In genomic region chr9:13574059-13574458, GRCm38 (mm10) we compare ENCODE assay signal across 10 mouse cellular contexts.
DNase-seq lines count a peak whose midpoint lies in the region; ATAC-seq and TF ChIP-seq lines count a peak whose summit lies in the region.
"Had no signal": no experiment of that assay in that cellular context is flagged by ENCODE, and none has a peak within 500 bp of the region (broad histone marks: within the 10 kb centered on the region; RNA-seq: fewer than 3 reads in every experiment).

No protein-coding gene starts in this region.

- H3K9ac ChIP-seq in heart, embryonic 13.5 days: no peak overlapping the region
- no peak overlapping the region for H3K9ac ChIP-seq in kidney, postnatal 0 days (ENCODE audit: low read depth, low read length)
- no peak overlapping the region for H3K9ac ChIP-seq in forebrain, embryonic 11.5 days (ENCODE audit: low read length)

- H3K9me3 ChIP-seq in G1E (replicated peaks): peaks cover 3% of the 10 kb centered on the region
- no peaks in the 10 kb centered on the region for H3K9me3 ChIP-seq in heart, embryonic 13.5 days
- no peaks in the 10 kb centered on the region for H3K9me3 ChIP-seq in kidney, postnatal 0 days (replicated peaks; ENCODE audit: low read length)
- no peaks in the 10 kb centered on the region; the same call in 1 of the 2 replicates for H3K9me3 ChIP-seq in forebrain, embryonic 11.5 days (ENCODE audit: control insufficient read depth, low read length)

- H3K36me3 ChIP-seq in G1E (replicated peaks): no peaks in the 10 kb centered on the region
- peaks cover 13% of the 10 kb centered on the region; the same call in 1 of the 2 replicates for H3K36me3 ChIP-seq in heart, embryonic 13.5 days
- H3K36me3 ChIP-seq in kidney, postnatal 0 days (ENCODE audit: insufficient read depth, low read length): no peaks in the 10 kb centered on the region
- no peaks in the 10 kb centered on the region for H3K36me3 ChIP-seq in forebrain, embryonic 11.5 days (ENCODE audit: control insufficient read depth, insufficient read depth, low read length)

- ATAC-seq in G1E (ENCODE audit: extremely low read depth, insufficient number of reproducible peaks, low FRiP score, poor library complexity, severe bottlenecking): peak; percentile 34; the same call in 1 of the 2 replicates
- ATAC-seq in heart, embryonic 13.5 days (ENCODE audit: extremely low read depth, insufficient number of reproducible peaks, low FRiP score, low TSS enrichment): no peak
- ATAC-seq in kidney, postnatal 0 days (replicated peaks; ENCODE audit: low FRiP score, low read depth): no peak
- ATAC-seq in forebrain, embryonic 11.5 days (replicated peaks; ENCODE audit: low FRiP score): no peak
- no peak for ATAC-seq in monocyte, adult 5-6 weeks (replicated peaks; ENCODE audit: insufficient number of reproducible peaks, low FRiP score, low TSS enrichment, poor library complexity, severe bottlenecking)

- WGBS in heart, embryonic 13.5 days: 37% methylated on average over 5 of the region's 5 CpGs
- 66% methylated on average over 5 of the region's 5 CpGs for WGBS in kidney, postnatal 0 days
- WGBS in forebrain, embryonic 11.5 days: 85% methylated on average over 5 of the region's 5 CpGs

- H3K4me3 ChIP-seq in G1E (ENCODE audit: low read depth, low read length): no peak overlapping the region
- H3K4me3 ChIP-seq in heart, embryonic 13.5 days: no peak overlapping the region
- no peak overlapping the region for H3K4me3 ChIP-seq in kidney, postnatal 0 days (replicated peaks; ENCODE audit: low read depth, low read length)
- H3K4me3 ChIP-seq in forebrain, embryonic 11.5 days (ENCODE audit: low read depth, low read length): no peak overlapping the region

- no peak for TF ChIP-seq CTCF in G1E (IDR thresholded peaks at IDR 0.05; ENCODE audit: low read depth, low read length)
- TF ChIP-seq CTCF in kidney, postnatal 0 days (IDR thresholded peaks at IDR 0.05; ENCODE audit: low read depth): no peak

- H3K4me1 ChIP-seq in G1E (ENCODE audit: insufficient read depth, low read depth, low read length): peaks cover 6% of the 10 kb centered on the region; the same call in 1 of the 2 replicates
- peaks cover 26% of the 10 kb centered on the region for H3K4me1 ChIP-seq in heart, embryonic 13.5 days
- H3K4me1 ChIP-seq in kidney, postnatal 0 days (replicated peaks; ENCODE audit: insufficient read depth, low read length): peaks cover 4% of the 10 kb centered on the region
- peaks cover 2% of the 10 kb centered on the region; the same call in 1 of the 2 replicates for H3K4me1 ChIP-seq in forebrain, embryonic 11.5 days (replicated peaks; ENCODE audit: control insufficient read depth, insufficient read depth, low read length)

- H3K27ac ChIP-seq in heart, embryonic 13.5 days (replicated peaks): peak overlapping the region; percentile 49; the same call in 1 of the 2 replicates
- peak overlapping the region; percentile 70; the same call in 1 of the 2 replicates for H3K27ac ChIP-seq in kidney, postnatal 0 days
- no peak overlapping the region for H3K27ac ChIP-seq in forebrain, embryonic 11.5 days (ENCODE audit: low read depth, low read length)

- DNase-seq in CD4-positive helper T cell, adult 2 months (ENCODE audit: low read depth, low spot score): peak; percentile 44
- DNase-seq in G1E (ENCODE audit: low spot score): no peak
- DNase-seq in kidney, postnatal 0 days (ENCODE audit: low spot score): no peak
- DNase-seq in forebrain, embryonic 11.5 days (ENCODE audit: low spot score): no peak
- no peak for DNase-seq in retina, postnatal 1 day
- DNase-seq in layer of hippocampus, postnatal 14 days (ENCODE audit: low spot score in 2 of 2): no peak
- DNase-seq: cerebellum, postnatal 36 days had no signal

- H3K27me3 ChIP-seq in G1E (ENCODE audit: insufficient read depth, low read length): 0 out of 2 replicates have a peak, but pooled peaks cover 1% of the 10 kb centered on the region
- H3K27me3 ChIP-seq in heart, embryonic 13.5 days (replicated peaks): no peaks in the 10 kb centered on the region
- H3K27me3 ChIP-seq in kidney, postnatal 0 days (ENCODE audit: insufficient read depth, low read length): no peaks in the 10 kb centered on the region
- peaks cover 3% of the 10 kb centered on the region for H3K27me3 ChIP-seq in forebrain, embryonic 11.5 days (ENCODE audit: control insufficient read depth, insufficient read depth, low read length)

- H3K4me2 ChIP-seq in heart, embryonic 13.5 days: no peak overlapping the region
- no peak overlapping the region for H3K4me2 ChIP-seq in kidney, postnatal 0 days (ENCODE audit: low read length)
- no peak overlapping the region for H3K4me2 ChIP-seq in forebrain, embryonic 11.5 days (ENCODE audit: low read depth, low read length, severe bottlenecking)
- H3K4me2 ChIP-seq: midbrain, embryonic 11.5 days had no signal
